Mouse (Mus musculus): ENCODE measurements at regions not wholly inside any gene's neighbourhood (a gene's known extent, or its start where the extent isn't known, plus 50 kb on each side); places are given as distances from the start of the nearest gene placed in this dataset.

- Histone ChIP-seq H3K4me3 (ENCODE audit: low read depth, low read length) (no peak overlapping the region), H3K27ac (ENCODE audit: insufficient read depth, low read length) (no peak overlapping the region), H3K9me3 (replicated peaks; ENCODE audit: control insufficient read depth, insufficient read depth, low read length, poor library complexity, severe bottlenecking) (no peaks in the 10 kb centered on the region; the same call in 1 of the 2 replicates), H3K4me1 (ENCODE audit: control insufficient read depth, insufficient read depth, low read length) (no peaks in the 10 kb centered on the region), H3K36me3 (ENCODE audit: control insufficient read depth, insufficient read depth, low read length, poor library complexity, severe bottlenecking) (no peaks in the 10 kb centered on the region), H3K27me3 (ENCODE audit: control insufficient read depth, insufficient read depth, low read length, poor library complexity, severe bottlenecking) (no peaks in the 10 kb centered on the region), H3K9ac (ENCODE audit: low read depth, poor library complexity, severe bottlenecking) (no peak overlapping the region)
- TF ChIP-seq EP300 (IDR thresholded peaks at IDR 0.05; ENCODE audit: insufficient read depth, low read depth, low read length) (no peak), CTCF (IDR thresholded peaks at IDR 0.05; ENCODE audit: low read depth, low read length) (no peak), POLR2A (IDR thresholded peaks at IDR 0.05; ENCODE audit: insufficient read depth, low read length) (no peak)
These were observed 333.1 kb upstream of the Pou3f3 start for GRCm38 (mm10) chr1:42362438-42362837.

- H3K4me1 ChIP-seq (ENCODE audit: control insufficient read depth, insufficient read depth, low read length): no peaks in the 10 kb centered on the region
These were observed 329.8 kb upstream of the Pou3f3 start for GRCm38 (mm10) chr1:42365648-42366324.

GRCm38 (mm10) chr1:42387919-42388684 lies 307.5 kb upstream of the Pou3f3 start:
- no peak for TF ChIP-seq POLR2A (IDR thresholded peaks at IDR 0.05; ENCODE audit: insufficient read depth, low read length)
- TF ChIP-seq EP300 (IDR thresholded peaks at IDR 0.05; ENCODE audit: insufficient read depth, low read depth, low read length): no peak
- no peak for TF ChIP-seq CTCF (IDR thresholded peaks at IDR 0.05; ENCODE audit: low read depth, low read length)
- Histone ChIP-seq H3K9me3 (replicated peaks; ENCODE audit: control insufficient read depth, insufficient read depth, low read length, poor library complexity, severe bottlenecking) (no peaks in the 10 kb centered on the region), H3K27me3 (ENCODE audit: control insufficient read depth, insufficient read depth, low read length, poor library complexity, severe bottlenecking) (no peaks in the 10 kb centered on the region), H3K36me3 (ENCODE audit: control insufficient read depth, insufficient read depth, low read length, poor library complexity, severe bottlenecking) (no peaks in the 10 kb centered on the region), H3K27ac (ENCODE audit: insufficient read depth, low read length) (no peak overlapping the region), H3K9ac (ENCODE audit: low read depth, poor library complexity, severe bottlenecking) (no peak overlapping the region), H3K4me3 (ENCODE audit: low read depth, low read length) (no peak overlapping the region), H3K4me1 (ENCODE audit: control insufficient read depth, insufficient read depth, low read length) (no peaks in the 10 kb centered on the region)

More at GRCm38 (mm10) chr1:42365648-42366324, 329.8 kb upstream of the Pou3f3 start:
- H3K27me3 ChIP-seq (ENCODE audit: control insufficient read depth, insufficient read depth, low read length, poor library complexity, severe bottlenecking): no peaks in the 10 kb centered on the region
- no peaks in the 10 kb centered on the region for H3K36me3 ChIP-seq (ENCODE audit: control insufficient read depth, insufficient read depth, low read length, poor library complexity, severe bottlenecking)
- H3K4me3 ChIP-seq (ENCODE audit: low read depth, low read length): no peak overlapping the region
- H3K9ac ChIP-seq (ENCODE audit: low read depth, poor library complexity, severe bottlenecking): no peak overlapping the region
- H3K9me3 ChIP-seq (replicated peaks; ENCODE audit: control insufficient read depth, insufficient read depth, low read length, poor library complexity, severe bottlenecking): no peaks in the 10 kb centered on the region; the same call in 1 of the 2 replicates
- H3K27ac ChIP-seq (ENCODE audit: insufficient read depth, low read length): no peak overlapping the region
- no peak for TF ChIP-seq CTCF (IDR thresholded peaks at IDR 0.05; ENCODE audit: low read depth, low read length)
- no peak for TF ChIP-seq EP300 (IDR thresholded peaks at IDR 0.05; ENCODE audit: insufficient read depth, low read depth, low read length)
- no peak for TF ChIP-seq POLR2A (IDR thresholded peaks at IDR 0.05; ENCODE audit: insufficient read depth, low read length)

GRCm38 (mm10) chr1:42388740-42389139 lies 306.8 kb upstream of the Pou3f3 start:
- Histone ChIP-seq H3K4me1 (ENCODE audit: control insufficient read depth, insufficient read depth, low read length) (no peaks in the 10 kb centered on the region), H3K4me3 (ENCODE audit: low read depth, low read length) (no peak overlapping the region), H3K36me3 (ENCODE audit: control insufficient read depth, insufficient read depth, low read length, poor library complexity, severe bottlenecking) (no peaks in the 10 kb centered on the region), H3K9me3 (replicated peaks; ENCODE audit: control insufficient read depth, insufficient read depth, low read length, poor library complexity, severe bottlenecking) (no peaks in the 10 kb centered on the region), H3K27me3 (ENCODE audit: control insufficient read depth, insufficient read depth, low read length, poor library complexity, severe bottlenecking) (no peaks in the 10 kb centered on the region), H3K27ac (ENCODE audit: insufficient read depth, low read length) (no peak overlapping the region), H3K9ac (ENCODE audit: low read depth, poor library complexity, severe bottlenecking) (no peak overlapping the region)
- TF ChIP-seq EP300 (IDR thresholded peaks at IDR 0.05; ENCODE audit: insufficient read depth, low read depth, low read length): no peak
- TF ChIP-seq CTCF (IDR thresholded peaks at IDR 0.05; ENCODE audit: low read depth, low read length): no peak
- no peak for TF ChIP-seq POLR2A (IDR thresholded peaks at IDR 0.05; ENCODE audit: insufficient read depth, low read length)

GRCm38 (mm10) chr1:42395651-42396260 lies 299.8 kb upstream of the Pou3f3 start:
- TF ChIP-seq POLR2A (IDR thresholded peaks at IDR 0.05; ENCODE audit: insufficient read depth, low read length): no peak
- TF ChIP-seq CTCF (IDR thresholded peaks at IDR 0.05; ENCODE audit: low read depth, low read length): no peak
- TF ChIP-seq EP300 (IDR thresholded peaks at IDR 0.05; ENCODE audit: insufficient read depth, low read depth, low read length): no peak
- H3K27ac ChIP-seq (ENCODE audit: insufficient read depth, low read length): no peak overlapping the region
- H3K4me1 ChIP-seq (ENCODE audit: control insufficient read depth, insufficient read depth, low read length): no peaks in the 10 kb centered on the region
- H3K27me3 ChIP-seq (ENCODE audit: control insufficient read depth, insufficient read depth, low read length, poor library complexity, severe bottlenecking): no peaks in the 10 kb centered on the region
- H3K36me3 ChIP-seq (ENCODE audit: control insufficient read depth, insufficient read depth, low read length, poor library complexity, severe bottlenecking): no peaks in the 10 kb centered on the region
- H3K9ac ChIP-seq (ENCODE audit: low read depth, poor library complexity, severe bottlenecking): no peak overlapping the region
- H3K4me3 ChIP-seq (ENCODE audit: low read depth, low read length): no peak overlapping the region
- no peaks in the 10 kb centered on the region for H3K9me3 ChIP-seq (replicated peaks; ENCODE audit: control insufficient read depth, insufficient read depth, low read length, poor library complexity, severe bottlenecking)

All from ES-Bruce4 (cell line).